Comparison of ENCODE assay signal across 9 mouse cellular contexts in the genomic region with DNA sequence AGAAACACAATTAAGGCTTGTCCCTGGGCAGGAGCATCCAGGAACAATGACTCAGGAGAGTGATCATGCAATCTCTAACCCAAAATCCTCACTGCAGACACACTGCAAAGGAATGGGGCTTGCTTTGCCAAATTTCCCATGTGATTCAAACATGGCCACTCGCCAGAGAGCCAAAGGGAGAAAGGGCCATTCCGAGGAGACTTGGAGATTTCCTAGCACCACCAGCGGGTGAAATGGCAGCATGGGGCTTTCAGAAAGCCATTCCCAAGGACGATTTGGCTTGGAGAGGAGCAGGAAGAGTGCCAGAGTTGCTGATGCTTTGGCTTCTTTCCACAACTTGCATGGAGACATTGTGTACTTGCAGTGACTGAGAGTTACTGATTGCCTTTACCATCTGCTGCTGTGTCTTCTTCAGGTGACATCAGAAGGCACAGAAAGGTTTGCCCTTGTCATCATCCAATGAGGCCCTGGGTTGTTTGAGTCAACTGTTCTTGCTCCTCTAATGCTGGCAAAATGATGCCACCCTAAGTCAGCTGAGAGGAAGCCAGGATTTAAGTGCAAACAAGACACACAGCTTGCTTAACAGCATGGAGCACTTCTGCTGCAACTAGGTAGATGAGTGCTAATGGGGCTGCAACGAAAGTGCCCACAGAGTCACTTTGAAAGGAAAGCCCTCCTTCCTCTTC. TPM values are rescaled to one million over a fixed set of nuclear protein-coding genes. Genes with fewer than 3 reads are reported as not detected.
DNase-seq lines count a peak whose midpoint lies in the region; ATAC-seq and TF ChIP-seq lines count a peak whose summit lies in the region.
"Had no signal": no experiment of that assay in that cellular context is flagged by ENCODE, and none has a peak within 500 bp of the region (broad histone marks: within the 10 kb centered on the region; RNA-seq: fewer than 3 reads in every experiment).

No protein-coding gene starts in this region.

- TF ChIP-seq POLR2A in heart, adult 2 months (IDR thresholded peaks at IDR 0.05; ENCODE audit: insufficient read depth, low read depth, low read length) = no peak

- H3K79me2 ChIP-seq in heart, adult 2 months (replicated peaks; ENCODE audit: control insufficient read depth, insufficient read depth, low read length) = no peaks in the 10 kb centered on the region

- TF ChIP-seq CTCF in heart, adult 2 months (IDR thresholded peaks at IDR 0.05) = no peak

- no peak overlapping the region for H3K4me2 ChIP-seq in heart, embryonic 11.5 days

- ATAC-seq in heart, embryonic 11.5 days (replicated peaks; ENCODE audit: insufficient number of reproducible peaks, low FRiP score, low TSS enrichment) = no peak

- H3K4me1 ChIP-seq in heart, adult 2 months (ENCODE audit: control insufficient read depth, insufficient read depth, low read length) = peaks cover 11% of the 10 kb centered on the region
- H3K4me1 ChIP-seq in heart, embryonic 11.5 days (ENCODE audit: control insufficient read depth, insufficient read depth, low read length) = peaks cover 8% of the 10 kb centered on the region; the same call in 1 of the 2 replicates

- H3K27me3 ChIP-seq in heart, adult 2 months (ENCODE audit: control insufficient read depth, insufficient read depth, low read length) = no peaks in the 10 kb centered on the region
- H3K27me3 ChIP-seq in heart, embryonic 11.5 days (ENCODE audit: control insufficient read depth, insufficient read depth, low read length) = no peaks in the 10 kb centered on the region

- intact Hi-C loops in heart, adult 2 months (cut with DNase I) = no loop called here

- no peak overlapping the region for H3K9ac ChIP-seq in heart, adult 2 months (ENCODE audit: low read depth, low read length)
- H3K9ac ChIP-seq in heart, embryonic 11.5 days (ENCODE audit: low read depth, low read length) = no peak overlapping the region

- peak; percentile 83 to 85 for DNase-seq in heart, adult 2 months
- peak; percentile 90 for DNase-seq in adrenal gland, adult 2 months
- DNase-seq in fat pad, adult 2 months (ENCODE audit: extremely low read depth, low read depth, low spot score) = peak; percentile 64
- DNase-seq in kidney, postnatal 10 days = peak; percentile 74
- peak; percentile 91 for DNase-seq in lung, postnatal 10 days
- DNase-seq in urinary bladder, postnatal 14 days (ENCODE audit: low spot score) = peak; percentile 82
- DNase-seq in spleen, postnatal 10 days (ENCODE audit: low spot score in 2 of 2) = no peak

- H3K36me3 ChIP-seq in heart, adult 2 months (ENCODE audit: control insufficient read depth, insufficient read depth, low read length) = no peaks in the 10 kb centered on the region
- H3K36me3 ChIP-seq in heart, embryonic 11.5 days (ENCODE audit: control insufficient read depth, insufficient read depth, low read length) = no peaks in the 10 kb centered on the region

- no peak overlapping the region for H3K4me3 ChIP-seq in heart, adult 2 months
- no peak overlapping the region for H3K4me3 ChIP-seq in heart, embryonic 11.5 days (ENCODE audit: low read depth, low read length)

- H3K27ac ChIP-seq in heart, adult 2 months = peak overlapping the region; percentile 50
- H3K27ac ChIP-seq in heart, embryonic 11.5 days (ENCODE audit: low read depth, low read length) = no peak overlapping the region
- H3K27ac ChIP-seq: macrophage had no signal

- WGBS in heart, adult 2 months = 27% methylated on average over 5 of the region's 5 CpGs
- WGBS in heart, embryonic 11.5 days (ENCODE audit: insufficient replicate concordance) = 68% methylated on average over 5 of the region's 5 CpGs

- no peaks in the 10 kb centered on the region for H3K9me3 ChIP-seq in heart, embryonic 11.5 days (replicated peaks; ENCODE audit: control insufficient read depth, low read length)

- 0 out of 2 replicates have a peak, but pooled peaks have one; percentile 38 for TF ChIP-seq EP300 in heart, adult 2 months (IDR thresholded peaks at IDR 0.05; ENCODE audit: insufficient read depth, low read depth, low read length)

RNA-seq across cellular contexts. Expression of a gene that starts 16.5 kb away (rescaled TPM):
- 1 to 10 TPM; 6.7 to 6.8 TPM for total RNA-seq in heart, adult 2 months (2021)
- 2.0 and 3.1 TPM in 2 replicates for polyA plus RNA-seq in heart, adult 2 months (2012; rRNA removed)
- polyA plus RNA-seq in heart, embryonic 11.5 days (2014; fragmentation: Nextera tagmentation; extraction: Ambion mirVana) = 2.5 and 3.9 TPM in 2 replicates
- total RNA-seq in adrenal gland, adult 2 months (2021) = 10 to 100 TPM; 27.8 to 31.4 TPM
- polyA plus RNA-seq in adrenal gland, adult 2 months (2012; rRNA removed) = 1.2 TPM in 2 replicates

Comparison
In these comparisons a context has a peak if more than half of its experiments do, and no peak if none do; other contexts are left out.
1. DNase-seq: peak in heart, adult 2 months (2 of 2), adrenal gland, adult 2 months (single experiment), fat pad, adult 2 months (single experiment), kidney, postnatal 10 days (single experiment), lung, postnatal 10 days (single experiment) and urinary bladder, postnatal 14 days (single experiment); none in spleen, postnatal 10 days (0 of 2).